Mouse (Mus musculus): ENCODE data around the gene Fgr.
"Not testable (repeated sequence)": the region's sequence is repeated elsewhere in the genome, so short reads cannot be mapped to it uniquely, and the experiment has no call there.

The Fgr gene

GRCm38 (mm10) chr4:132973814-132974398 lies at the start of gene Fgr:
Gene Fgr, plus strand, starts transcription at chr4:132974095.
- no peak for DNase-seq (ENCODE audit: low read depth, low spot score)

- DNase-seq (ENCODE audit: low read depth, low spot score), result not testable (repeated sequence)
These were observed 47.4 kb upstream of the Fgr start for GRCm38 (mm10) chr4:132926520-132926919.

- no peak for DNase-seq (ENCODE audit: low read depth, low spot score)
These were observed 43.1 kb upstream of the Fgr start for GRCm38 (mm10) chr4:132930784-132931183.

DNA sequence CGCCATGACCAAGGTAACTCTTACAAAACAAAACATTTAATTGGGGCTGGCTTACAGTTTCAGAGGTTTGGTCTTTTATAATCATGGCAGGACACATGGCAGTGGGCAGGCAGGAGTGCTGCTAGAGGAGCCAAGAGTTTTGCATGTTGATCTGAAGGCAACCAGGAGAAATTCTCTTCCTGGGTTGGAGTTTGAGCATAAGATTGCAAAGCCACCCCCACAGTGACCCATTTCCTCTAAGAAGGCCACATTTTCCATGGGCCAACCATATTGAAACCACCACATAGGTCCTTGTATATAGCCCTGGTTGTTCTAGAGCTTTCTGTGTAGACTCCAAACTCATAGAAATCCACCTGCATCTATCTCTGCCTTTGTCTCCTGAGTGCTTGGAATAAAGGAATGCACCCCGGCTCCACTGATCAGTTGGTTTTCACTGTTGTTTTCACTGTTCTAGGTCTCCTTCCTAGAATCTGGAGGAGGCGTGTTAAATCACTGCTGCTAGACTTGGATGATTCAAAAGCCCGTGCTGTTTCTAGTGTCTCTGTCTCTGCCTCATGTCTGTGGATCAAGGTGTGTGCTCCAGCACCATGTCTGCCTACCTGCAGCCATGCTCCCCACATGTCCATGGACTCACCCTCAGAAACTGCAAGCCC lies 41.0 kb upstream of the Fgr start:
- DNase-seq (ENCODE audit: low read depth, low spot score), result no peak

GRCm38 (mm10) chr4:132934639-132935038 lies 39.3 kb upstream of the Fgr start:
- no peak for DNase-seq (ENCODE audit: low read depth, low spot score)

DNA sequence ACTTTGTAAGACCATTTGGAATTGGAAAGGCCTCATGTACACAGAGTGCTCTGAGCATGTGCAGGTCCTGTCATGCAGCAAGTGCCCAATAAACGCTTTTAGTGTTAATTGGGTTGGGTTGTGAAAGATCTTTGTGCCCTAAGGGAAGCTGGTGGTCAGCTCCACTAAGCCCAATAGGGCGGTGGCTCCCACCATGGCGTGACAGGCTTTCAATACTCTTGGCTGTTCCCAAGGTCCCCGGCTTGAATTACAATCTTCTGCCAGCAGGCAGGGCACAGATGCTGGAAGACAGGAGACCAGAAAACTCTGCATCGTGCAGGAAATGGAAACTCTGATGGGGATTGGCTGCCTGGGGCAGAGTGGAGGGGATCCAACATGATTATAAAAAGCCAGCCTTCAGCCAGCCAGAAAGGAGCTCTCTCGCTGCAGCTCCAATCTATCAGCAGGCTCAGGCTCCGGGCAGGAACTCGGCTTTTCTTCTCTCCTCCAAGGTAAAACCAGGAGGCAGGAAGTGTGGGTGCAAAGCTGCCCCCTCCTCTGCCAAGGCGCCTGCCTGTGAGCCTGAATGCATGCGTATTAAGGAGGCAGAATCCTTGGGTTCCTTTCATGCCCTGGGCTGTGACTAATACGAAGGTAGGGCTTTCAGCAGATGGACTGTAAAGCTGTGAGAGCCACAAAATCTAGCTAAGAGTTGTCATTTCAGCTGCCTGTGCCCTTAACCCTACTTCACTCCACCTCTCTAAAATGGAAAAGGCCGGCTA lies 35.5 kb upstream of the Fgr start:
- no peak for DNase-seq (ENCODE audit: low read depth, low spot score)

DNA sequence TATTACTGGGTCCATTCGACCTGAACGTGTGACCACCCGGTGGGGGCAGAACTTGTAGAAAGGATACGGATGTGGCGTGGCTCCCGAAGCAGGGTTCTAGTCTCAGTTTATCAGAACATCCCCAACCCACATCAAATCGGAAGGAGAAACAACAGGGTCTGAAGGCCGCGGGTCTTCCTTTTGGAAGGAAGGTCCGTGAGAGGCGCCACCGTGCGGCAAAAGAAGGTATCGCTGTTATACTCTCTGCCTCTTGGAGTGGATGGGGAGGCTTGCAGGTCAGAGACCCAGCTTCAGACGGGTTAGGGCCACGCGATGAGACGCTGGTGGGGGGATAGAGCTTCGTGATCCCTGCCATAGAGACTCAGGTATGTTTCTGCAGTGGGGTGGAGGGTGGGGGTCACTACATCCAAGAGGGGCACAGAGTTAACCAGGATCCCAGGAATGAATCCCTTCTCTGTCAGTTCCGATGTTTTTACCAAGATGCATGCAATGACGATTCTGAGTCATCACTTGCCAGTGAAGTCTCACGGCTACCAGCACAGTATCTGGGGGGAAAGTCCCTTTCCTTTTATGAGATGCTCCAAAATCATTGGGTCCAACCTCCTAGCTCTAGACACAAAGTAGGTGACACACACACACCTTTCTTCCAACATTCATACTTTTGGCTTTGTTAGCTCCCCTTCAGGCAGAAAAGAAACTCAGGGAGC lies 34.3 kb upstream of the Fgr start:
- DNase-seq (ENCODE audit: low read depth, low spot score), result no peak

- DNase-seq (ENCODE audit: low read depth, low spot score), result no peak
These were observed 32.7 kb upstream of the Fgr start for GRCm38 (mm10) chr4:132941012-132941729.

- no peak for DNase-seq (ENCODE audit: low read depth, low spot score)
These were observed 30.8 kb upstream of the Fgr start for GRCm38 (mm10) chr4:132943088-132943487.

DNA sequence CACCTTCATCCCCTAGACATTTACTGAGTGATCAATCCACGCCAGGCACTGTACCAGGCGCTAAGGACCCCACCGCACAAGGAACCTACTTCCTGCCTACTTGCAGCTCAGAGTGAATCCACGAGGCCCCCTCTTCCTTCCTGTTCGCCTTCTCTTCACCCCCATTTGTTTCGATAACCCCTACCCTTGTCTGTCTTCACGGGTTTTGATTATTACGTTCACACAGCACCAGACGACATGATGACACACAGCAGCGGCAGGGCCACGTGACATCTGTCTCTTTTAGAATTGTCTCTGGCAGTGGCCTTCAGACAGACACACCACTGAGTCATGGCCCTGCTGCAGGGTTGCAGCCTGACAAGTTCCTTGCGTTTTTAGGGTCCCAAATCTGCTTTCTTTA lies 29.8 kb upstream of the Fgr start:
- no peak for DNase-seq (ENCODE audit: low read depth, low spot score)

- no peak for DNase-seq (ENCODE audit: low read depth, low spot score)
These were observed 29.1 kb upstream of the Fgr start for GRCm38 (mm10) chr4:132944776-132945175.

DNA sequence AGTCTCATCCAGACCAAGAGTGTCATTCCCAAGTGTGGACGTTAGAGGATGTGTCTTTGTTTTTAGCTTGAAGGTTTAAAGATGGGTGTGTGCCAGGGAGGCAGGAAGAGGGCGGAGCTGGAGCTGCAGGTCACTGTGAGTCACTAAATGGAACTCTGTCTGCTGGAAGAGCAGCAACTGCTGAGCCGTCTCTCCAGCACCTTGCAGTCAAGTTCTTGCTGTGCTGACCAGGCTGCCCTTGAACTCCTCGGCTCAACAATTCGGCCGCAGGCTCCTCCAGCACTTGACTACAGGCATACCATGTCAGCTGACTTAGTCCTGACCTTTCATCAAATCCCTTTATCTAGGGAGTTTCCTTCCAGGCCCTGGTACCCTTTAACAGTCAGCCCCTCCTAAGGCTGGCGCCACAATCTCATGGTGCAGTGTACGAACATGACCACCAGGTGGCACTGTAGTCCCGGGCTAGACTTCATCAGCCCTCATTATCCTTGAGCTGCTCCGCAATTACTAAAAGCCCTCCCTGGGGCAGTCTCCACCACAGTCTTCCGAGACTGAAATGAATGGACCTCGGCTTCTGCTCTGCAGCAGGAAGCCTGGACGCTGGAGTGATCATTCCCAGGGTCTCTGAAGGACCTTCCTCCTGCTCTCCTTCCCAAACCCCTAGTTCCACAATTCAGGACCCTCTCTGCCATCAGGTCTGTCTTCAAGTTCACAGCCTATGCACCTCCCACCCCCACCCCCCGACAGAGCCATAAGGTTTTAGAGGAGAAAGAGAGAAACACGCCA lies 28.4 kb upstream of the Fgr start:
- DNase-seq (ENCODE audit: low read depth, low spot score), result peak; percentile 82

- DNase-seq (ENCODE audit: low read depth, low spot score), result no peak
These were observed 27.6 kb upstream of the Fgr start for GRCm38 (mm10) chr4:132946047-132947001.

GRCm38 (mm10) chr4:132949882-132950532 lies 23.9 kb upstream of the Fgr start:
- no peak for DNase-seq (ENCODE audit: low read depth, low spot score)

- no peak for DNase-seq (ENCODE audit: low read depth, low spot score)
These were observed 22.9 kb upstream of the Fgr start for GRCm38 (mm10) chr4:132950999-132951398.

DNA sequence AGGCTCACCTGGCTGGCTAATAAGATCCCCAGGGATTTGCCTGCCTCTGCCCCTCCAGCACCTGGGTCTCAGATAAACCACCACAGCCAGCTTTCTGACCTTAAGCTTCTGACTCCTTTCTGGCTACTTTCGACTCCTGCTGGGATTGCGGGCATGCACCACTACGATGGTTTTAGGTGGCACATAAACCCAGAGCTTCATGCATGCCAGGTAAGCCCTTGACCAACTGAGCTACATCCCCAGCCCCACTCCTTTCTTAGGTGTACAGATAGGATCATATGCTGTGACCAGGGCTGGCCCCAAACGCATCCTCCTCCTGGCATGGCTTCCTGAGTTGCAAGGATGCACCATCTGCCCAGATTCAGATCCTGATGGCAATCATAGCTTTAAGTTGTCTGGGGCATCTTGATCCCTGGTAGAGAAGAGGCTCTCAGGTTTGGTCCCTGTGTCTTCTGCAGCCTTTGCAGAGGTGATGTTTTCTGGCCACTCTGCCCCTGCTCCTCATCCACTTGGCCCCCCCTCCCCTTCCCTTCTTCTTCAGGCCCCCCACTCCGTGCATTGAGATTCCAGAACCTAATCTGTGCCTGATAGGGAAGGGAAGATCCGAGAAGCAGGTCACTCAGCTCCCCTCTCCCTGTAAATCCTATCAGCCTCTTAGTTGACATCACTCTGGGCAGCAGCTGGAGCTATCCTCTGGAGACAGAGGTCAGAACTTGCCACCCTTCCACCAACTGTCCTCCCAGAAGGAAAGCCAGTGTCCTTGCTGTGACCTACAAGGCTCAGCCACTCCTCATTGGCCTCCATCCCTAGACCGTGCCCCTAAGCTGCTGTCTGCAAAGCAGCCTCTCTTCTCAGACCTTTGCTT lies 19.1 kb upstream of the Fgr start:
- peak; percentile 52 for DNase-seq (ENCODE audit: low read depth, low spot score)

- no peak for DNase-seq (ENCODE audit: low read depth, low spot score)
These were observed 18.5 kb upstream of the Fgr start for GRCm38 (mm10) chr4:132955395-132955791.
